Mouse (Mus musculus) neutrophil, adult 5-6 weeks (primary cell): Measurements from ENCODE around the gene Kansl1. TPM values are rescaled to one million over a fixed set of nuclear protein-coding genes. Genes with fewer than 3 reads are reported as not detected.

Source experiments
- ATAC-seq: fragments of 151-379, 151-347 bp; 2 replicates; pipeline ENCODE4 v1.8.0; 2017; ENCODE audit warnings: mild to moderate bottlenecking, moderate TSS enrichment; ENCODE audit not compliant: insufficient number of reproducible peaks, poor library complexity, low FRiP score, severe bottlenecking; ENCODE audit errors: extremely low read depth
- total RNA-seq: library from RNA; stranded (forward); fragments of 200-1000 nt; gene quantifications from 2 replicates; pipeline ENCODE4 v1.2.3, GENCODE M21; 2017

Gene Kansl1
- total RNA-seq, 1 experiment from 2014 or later = 71.3 TPM

- ATAC-seq = no peak
Observed at GRCm38 (mm10) chr11:104318940-104319781, 149.5 kb downstream of the Kansl1 start.

- no peak for ATAC-seq
Observed at GRCm38 (mm10) chr11:104317631-104318030, 151.0 kb downstream of the Kansl1 start.

GRCm38 (mm10) chr11:104316685-104317400 is 151.8 kb downstream of the Kansl1 start:
- no peak for ATAC-seq

- peak; percentile 82 for ATAC-seq
Observed at GRCm38 (mm10) chr11:104315703-104316102, 153.0 kb downstream of the Kansl1 start.

DNA sequence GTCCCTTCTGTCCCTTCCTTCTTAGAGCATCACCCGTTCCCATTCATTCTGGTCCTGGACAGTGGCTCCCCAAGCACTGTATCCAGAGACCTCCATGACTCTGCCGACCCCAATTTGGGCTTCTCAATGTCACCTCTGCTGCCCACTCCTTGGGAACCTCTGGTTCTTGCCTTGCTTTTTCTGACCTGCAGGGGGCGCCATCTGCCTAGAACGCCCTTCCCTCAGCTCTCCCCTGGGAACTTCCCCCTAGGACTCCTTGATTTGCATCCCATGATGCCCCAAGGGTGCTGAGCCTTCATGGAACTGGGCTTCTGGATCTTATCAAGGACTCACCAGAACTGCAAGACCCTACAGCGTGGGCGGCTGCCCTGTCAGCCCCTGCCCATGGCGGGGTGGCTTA is 157.0 kb downstream of the Kansl1 start:
- 0 out of 2 replicates have a peak, but pooled peaks have one; percentile 10 for ATAC-seq

DNA sequence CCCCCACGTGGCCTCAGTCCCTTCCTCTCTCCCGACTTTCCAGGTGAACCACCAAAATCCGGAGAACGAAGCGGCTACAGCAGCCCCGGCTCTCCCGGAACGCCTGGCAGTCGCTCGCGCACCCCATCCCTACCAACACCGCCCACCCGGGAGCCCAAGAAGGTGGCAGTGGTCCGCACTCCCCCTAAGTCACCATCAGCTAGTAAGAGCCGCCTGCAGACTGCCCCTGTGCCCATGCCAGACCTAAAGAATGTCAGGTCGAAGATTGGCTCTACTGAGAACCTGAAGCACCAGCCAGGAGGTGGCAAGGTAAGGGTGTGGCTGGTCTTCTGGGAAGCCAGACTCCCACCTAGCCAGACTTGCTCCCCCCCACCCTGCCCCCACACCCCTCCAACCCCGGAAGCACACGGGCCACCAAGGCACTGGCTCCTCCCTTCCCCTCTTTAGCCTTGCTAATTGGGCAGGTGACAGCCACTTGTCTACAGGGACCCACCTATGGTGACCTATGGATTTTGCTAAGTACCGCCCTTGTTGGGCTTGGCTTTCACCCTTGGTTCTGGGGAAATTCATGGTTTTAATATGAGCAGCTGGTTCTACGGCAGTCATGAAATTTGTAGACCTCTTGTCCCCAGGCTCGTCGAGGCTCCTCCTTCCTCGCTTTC is 158.3 kb downstream of the Kansl1 start:
- no peak for ATAC-seq

DNA sequence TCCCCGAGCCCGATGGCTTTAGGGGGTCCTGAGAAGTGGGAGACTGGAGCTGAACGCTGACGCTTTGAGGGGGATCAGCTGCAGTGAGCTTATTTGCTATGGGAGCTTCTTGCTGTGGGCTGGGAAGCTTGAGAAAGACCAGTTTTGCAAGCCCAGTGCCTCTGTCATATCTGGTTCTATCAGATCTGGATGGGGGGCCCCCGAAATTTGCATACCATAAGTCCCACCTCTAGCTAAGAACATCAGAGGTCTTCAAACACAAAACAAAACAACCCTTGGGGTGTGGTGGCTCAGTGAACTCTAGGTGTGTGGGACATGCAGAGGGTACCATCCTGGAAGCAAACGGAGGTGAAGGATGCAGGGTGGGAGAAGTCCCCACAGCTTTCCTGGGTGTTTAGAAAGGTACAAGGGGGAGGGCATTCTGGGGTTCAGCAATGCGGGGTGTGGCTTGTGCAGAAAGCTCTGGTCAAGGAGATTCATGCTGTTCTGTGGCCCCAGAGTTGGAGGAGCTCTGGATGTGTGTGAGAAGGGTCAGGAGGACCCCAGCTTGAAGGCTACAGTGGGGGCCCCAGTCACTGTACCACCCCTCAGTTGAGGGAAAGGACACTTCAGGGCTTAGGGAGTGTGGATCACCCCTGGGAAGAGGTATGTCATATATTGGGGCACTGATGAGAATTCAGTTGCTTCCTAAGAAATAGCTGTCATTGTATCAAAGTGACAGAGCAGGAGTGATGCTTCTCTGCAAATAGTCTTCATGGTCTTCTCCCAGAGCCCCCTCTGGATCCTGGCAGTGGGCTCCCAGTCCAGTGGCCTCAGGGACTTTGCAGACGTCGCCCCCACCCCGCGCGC is 159.1 kb downstream of the Kansl1 start:
- no peak for ATAC-seq

- no peak for ATAC-seq
Observed at GRCm38 (mm10) chr11:104307136-104307535, 161.5 kb downstream of the Kansl1 start.

- ATAC-seq = no peak
Observed at GRCm38 (mm10) chr11:104306483-104306882, 162.2 kb downstream of the Kansl1 start.

DNA sequence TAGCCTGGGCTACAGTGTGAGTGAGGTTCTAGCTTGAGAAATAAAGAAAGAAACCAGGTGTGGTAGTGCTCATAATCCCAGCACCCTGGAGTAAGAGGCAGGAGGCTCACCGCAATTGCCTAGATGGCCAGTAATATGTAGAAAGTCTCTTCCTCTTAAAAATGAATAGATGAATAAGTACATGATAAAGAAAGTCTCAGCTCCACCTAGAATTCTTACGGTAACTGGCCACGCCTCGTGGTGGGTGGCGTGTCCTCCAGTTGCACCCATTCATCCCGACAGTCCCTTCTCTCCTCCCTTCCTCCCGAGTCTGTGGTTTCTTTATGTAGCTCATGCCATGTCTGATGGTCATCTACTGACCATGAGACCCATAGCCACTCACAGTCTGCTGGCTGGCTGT is 162.9 kb downstream of the Kansl1 start:
- ATAC-seq = no peak

DNA sequence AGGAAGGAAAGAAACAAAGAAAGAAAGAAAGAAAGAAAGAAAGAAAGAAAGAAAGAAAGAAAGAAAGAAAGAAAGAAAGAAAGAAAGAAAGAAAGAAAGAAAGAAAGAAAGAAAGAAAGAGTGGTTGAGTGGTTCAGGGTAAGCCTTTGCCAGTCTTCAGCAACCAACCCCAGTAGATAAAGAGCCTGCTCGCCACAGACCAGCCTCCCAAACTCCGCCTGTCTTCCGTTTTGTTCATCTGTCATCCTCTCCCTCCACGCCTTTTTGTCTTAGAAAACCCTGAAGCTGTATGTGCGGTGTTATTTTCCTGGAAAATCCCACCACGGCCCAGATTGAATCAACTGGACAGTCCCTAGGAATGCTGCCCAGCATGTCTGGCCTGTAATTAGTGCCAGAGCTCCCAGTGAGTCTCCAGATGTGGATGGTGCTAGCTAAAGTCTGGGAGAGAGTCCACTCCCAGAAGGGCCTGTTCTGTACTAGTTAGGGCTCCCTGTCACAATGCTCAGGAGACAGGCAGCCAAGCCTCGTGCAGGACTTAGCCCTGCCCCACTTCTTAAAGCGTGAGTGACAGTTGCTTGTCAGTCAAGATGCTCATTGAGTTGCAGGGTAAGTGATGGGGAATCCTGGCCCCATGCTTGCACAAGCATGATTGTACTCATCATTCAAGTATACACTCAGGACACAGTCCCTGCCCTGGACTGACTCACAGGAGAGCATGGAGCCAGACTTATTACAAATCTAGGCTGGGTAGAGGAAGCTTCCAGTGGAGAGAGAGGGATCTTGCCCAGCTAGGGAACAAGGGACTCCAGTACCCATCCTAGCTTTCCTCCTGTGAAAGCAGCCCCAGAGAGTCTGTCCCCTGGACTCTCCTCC is 165.3 kb downstream of the Kansl1 start:
- no peak for ATAC-seq

GRCm38 (mm10) chr11:104302628-104303027 is 166.0 kb downstream of the Kansl1 start:
- ATAC-seq = no peak

DNA sequence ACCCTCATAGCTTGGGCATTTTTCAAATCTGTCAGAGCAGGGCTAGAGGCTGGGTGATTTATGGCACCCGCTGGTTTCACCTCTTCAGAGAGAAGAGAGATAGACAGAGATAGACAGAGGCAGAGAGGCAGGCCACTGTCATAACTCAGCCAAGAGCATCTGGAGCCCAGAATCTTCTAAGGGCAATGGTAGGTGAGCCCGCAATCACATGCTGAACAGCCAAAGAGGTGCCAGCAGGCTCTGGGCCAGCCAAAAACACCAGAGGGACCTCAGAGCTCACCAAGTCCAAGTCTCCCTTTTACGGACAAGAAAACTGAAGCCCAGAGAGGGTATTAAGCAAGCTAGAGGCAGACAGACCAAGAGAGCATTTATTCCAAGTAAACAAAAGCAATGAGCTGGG is 171.0 kb downstream of the Kansl1 start:
- ATAC-seq = no peak

DNA sequence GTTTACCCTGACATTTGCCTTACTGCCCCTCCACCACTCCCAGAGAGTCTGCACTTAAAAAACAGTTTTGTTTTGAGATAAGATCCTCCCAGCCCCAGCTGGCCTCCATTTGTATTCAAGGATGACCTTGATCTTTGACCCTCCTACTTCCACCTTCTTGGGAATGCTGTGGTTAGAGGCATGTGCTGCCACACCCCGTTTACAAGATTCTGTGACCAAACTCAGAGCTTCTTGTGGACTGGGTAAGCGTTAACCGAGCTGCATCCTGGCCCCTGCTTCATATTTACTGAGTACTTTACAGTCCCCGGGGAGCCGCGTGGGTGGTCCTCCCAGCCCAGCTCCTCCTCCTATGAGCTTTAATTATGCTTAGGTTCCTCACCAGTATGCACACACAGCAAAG is 173.0 kb downstream of the Kansl1 start:
- ATAC-seq = no peak

GRCm38 (mm10) chr11:104295145-104295544 is 173.5 kb downstream of the Kansl1 start:
- ATAC-seq = no peak

- ATAC-seq = no peak
Observed at GRCm38 (mm10) chr11:104293241-104293640, 175.4 kb downstream of the Kansl1 start.

DNA sequence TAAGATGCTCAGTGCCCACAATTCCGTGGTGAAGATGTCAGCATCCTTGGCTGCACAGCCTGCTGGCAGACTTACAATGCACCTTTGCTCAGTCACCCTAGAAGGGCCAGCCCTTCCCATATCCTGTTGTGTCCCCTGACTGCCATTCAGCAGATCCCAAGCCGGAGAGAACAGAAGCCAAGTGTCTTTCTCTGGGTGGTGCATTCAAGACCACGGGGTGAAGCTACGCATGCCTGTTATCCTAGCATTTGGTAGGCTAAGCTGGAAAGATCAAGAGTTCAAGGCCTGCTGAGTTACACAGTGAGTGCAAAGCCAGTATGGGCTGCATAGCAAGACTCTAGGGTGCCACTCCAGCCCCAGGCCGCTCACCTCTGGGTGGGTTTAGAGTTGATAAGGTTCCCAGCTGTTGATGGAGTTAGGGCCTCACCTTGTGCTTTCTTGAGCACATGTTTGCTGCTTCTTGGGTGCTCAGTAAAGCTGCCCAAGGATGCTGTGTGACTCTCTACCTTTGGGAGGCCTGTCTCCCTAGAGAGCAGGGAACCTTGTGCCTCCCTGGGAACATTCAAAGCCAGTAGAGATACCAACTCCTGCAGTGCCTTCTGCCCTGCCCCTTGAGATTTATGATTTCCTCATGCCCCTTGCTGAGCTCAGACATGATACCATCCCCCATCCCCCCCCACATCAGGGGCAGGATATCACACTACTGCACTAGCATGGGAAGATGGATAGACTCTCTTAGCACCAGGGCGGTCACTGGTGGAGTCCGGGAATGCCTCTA is 176.0 kb downstream of the Kansl1 start:
- no peak for ATAC-seq
